Mouse (Mus musculus) retina, postnatal 7 days (tissue): ENCODE data around the gene Cep57.
"Not testable (repeated sequence)": the region's sequence is repeated elsewhere in the genome, so short reads cannot be mapped to it uniquely, and the experiment has no call there.

Experiments
- DNase-seq: peaks from one replicate; pipeline ENCODE4 v3.0.0-alpha.2; 2012; ENCODE audit warnings: low read depth, low spot score

Gene Cep57

GRCm38 (mm10) chr9:13794756-13795155 is 32.2 kb downstream of the Cep57 start:
- DNase-seq: no peak

GRCm38 (mm10) chr9:13794302-13794701 is 32.6 kb downstream of the Cep57 start:
- DNase-seq: no peak

GRCm38 (mm10) chr9:13790864-13791263 is 36.0 kb downstream of the Cep57 start:
- not testable (repeated sequence) for DNase-seq

- no peak for DNase-seq
Observed at GRCm38 (mm10) chr9:13781985-13782384, 44.9 kb downstream of the Cep57 start.

GRCm38 (mm10) chr9:13774732-13775131 is 52.2 kb downstream of the Cep57 start:
- no peak for DNase-seq

- no peak for DNase-seq
Observed at GRCm38 (mm10) chr9:13766570-13766969, 60.3 kb downstream of the Cep57 start.

- no peak for DNase-seq
Observed at GRCm38 (mm10) chr9:13765624-13766023, 61.3 kb downstream of the Cep57 start.

GRCm38 (mm10) chr9:13760430-13760829 is 66.5 kb downstream of the Cep57 start:
- no peak for DNase-seq
